Mouse (Mus musculus) neural tube, embryonic 11.5 days (tissue): ENCODE data around the gene Zc3h13. TPM values are rescaled to one million over a fixed set of nuclear protein-coding genes. Genes with fewer than 3 reads are reported as not detected.
A peak's percentile ranks its signal among the peaks of the same experiment; 100 is the strongest.

Experiments
- ATAC-seq: fragments of 200-750 bp; cut with Nextera tagmentation; 2 replicates; pipeline ENCODE4 v1.8.0; 2017; ENCODE audit warnings: moderate number of reproducible peaks, mild to moderate bottlenecking, moderate TSS enrichment, moderate library complexity; ENCODE audit not compliant: insufficient read depth, low FRiP score, low TSS enrichment
- DNase-seq: peaks from one replicate; pipeline ENCODE4 v3.0.0-alpha.2; 2015; ENCODE audit warnings: low spot score
- H3K27ac ChIP-seq: fragments of 300-500 bp; sonication (generic); 2 replicates; pipeline ENCODE4 v1.5.1; 2014; ENCODE audit warnings: low read depth, mild to moderate bottlenecking, low read length
- H3K27me3 ChIP-seq: fragments of 300-500 bp; sonication (generic); 2 replicates; pipeline ENCODE4 v1.6.1; 2014; ENCODE audit warnings: mild to moderate bottlenecking, low read length, mixed read lengths; ENCODE audit not compliant: control insufficient read depth, insufficient read depth
- H3K36me3 ChIP-seq: fragments of 300-500 bp; sonication (generic); 2 replicates; pipeline ENCODE4 v1.6.1; 2014; ENCODE audit warnings: mild to moderate bottlenecking, low read length, moderate library complexity, mixed read lengths; ENCODE audit not compliant: control insufficient read depth, insufficient read depth
- H3K4me1 ChIP-seq: fragments of 300-500 bp; sonication (generic); 2 replicates; pipeline ENCODE4 v1.6.1; 2014; ENCODE audit warnings: low read length, mixed read lengths; ENCODE audit not compliant: control insufficient read depth, insufficient read depth
- H3K4me2 ChIP-seq: fragments of 300-500 bp; sonication (generic); 2 replicates; pipeline ENCODE4 v1.6.1; 2014; ENCODE audit warnings: low read depth, mild to moderate bottlenecking, moderate library complexity
- H3K4me3 ChIP-seq: fragments of 300-500 bp; sonication (generic); 2 replicates; pipeline ENCODE4 v1.5.1; 2014; ENCODE audit warnings: low read depth, low read length
- H3K9ac ChIP-seq: fragments of 300-500 bp; sonication (generic); 2 replicates; pipeline ENCODE4 v1.6.1; 2014; ENCODE audit warnings: mild to moderate bottlenecking, low read length
- H3K9me3 ChIP-seq: fragments of 300-500 bp; sonication (generic); 2 replicates; pipeline ENCODE4 v1.6.1; 2016; ENCODE audit warnings: low read length; ENCODE audit not compliant: control insufficient read depth
- WGBS: fragments of 180-500 bp; shearing (Covaris S2); extraction: QIAGEN DNeasy Blood & Tissue Kit; methylation state at CpG from one replicate; pipeline ENCODE4 v1.1.7; 2014; 5-methylcytosine and 5-hydroxymethylcytosine counted together
- polyA plus RNA-seq: library from polyadenylated mRNA; unstranded; fragments of >200 nt; fragmentation: Nextera tagmentation; extraction: Ambion mirVana; gene quantifications from 2 replicates; pipeline ENCODE4 v1.2.1, GENCODE M21; 2014

The Zc3h13 gene
- polyA plus RNA-seq, 1 experiment from 2014 or later = 35.1 TPM

- H3K9ac ChIP-seq = no peak overlapping the region
- no peak overlapping the region for H3K27ac ChIP-seq
- no peaks in the 10 kb centered on the region for H3K27me3 ChIP-seq
- no peaks in the 10 kb centered on the region for H3K4me1 ChIP-seq
- H3K4me3 ChIP-seq = no peak overlapping the region
- ATAC-seq (no peak), DNase-seq (no peak)
- no peak overlapping the region for H3K4me2 ChIP-seq
- WGBS = 87% methylated on average over 5 of the region's 5 CpGs
- H3K36me3 ChIP-seq = no peaks in the 10 kb centered on the region; the same call in 1 of the 2 replicates
- H3K9me3 ChIP-seq = no peaks in the 10 kb centered on the region
Observed at GRCm38 (mm10) chr14:75346041-75346440, 61.9 kb downstream of the Zc3h13 start.

- 82% methylated on average over 4 of the region's 4 CpGs for WGBS
- Histone ChIP-seq H3K9ac (no peak overlapping the region), H3K9me3 (no peaks in the 10 kb centered on the region), H3K36me3 (no peaks in the 10 kb centered on the region), H3K27me3 (no peaks in the 10 kb centered on the region), H3K4me2 (no peak overlapping the region), H3K4me3 (no peak overlapping the region), H3K27ac (no peak overlapping the region), H3K4me1 (no peaks in the 10 kb centered on the region)
- no peak for ATAC-seq
- DNase-seq = no peak
Observed at GRCm38 (mm10) chr14:75351626-75352025, 67.5 kb downstream of the Zc3h13 start.

GRCm38 (mm10) chr14:75363316-75363715, 79.1 kb downstream of the Zc3h13 start:
- no peaks in the 10 kb centered on the region for H3K36me3 ChIP-seq
- no peaks in the 10 kb centered on the region for H3K9me3 ChIP-seq
- H3K4me1 ChIP-seq = peaks cover 4% of the 10 kb centered on the region; the same call in 1 of the 2 replicates
- no peak overlapping the region for H3K27ac ChIP-seq
- no peak overlapping the region for H3K9ac ChIP-seq
- H3K27me3 ChIP-seq = no peaks in the 10 kb centered on the region
- H3K4me2 ChIP-seq = no peak overlapping the region
- no peak for ATAC-seq
- 44% methylated on average over 6 of the region's 6 CpGs for WGBS
- DNase-seq = no peak
- no peak overlapping the region for H3K4me3 ChIP-seq

GRCm38 (mm10) chr14:75365301-75366035, 81.3 kb downstream of the Zc3h13 start:
- peaks cover 4% of the 10 kb centered on the region; the same call in 1 of the 2 replicates for H3K4me1 ChIP-seq
- H3K27ac ChIP-seq = no peak overlapping the region
- H3K9ac ChIP-seq = no peak overlapping the region
- WGBS = 87% methylated on average over 9 of the region's 9 CpGs
- no peaks in the 10 kb centered on the region for H3K36me3 ChIP-seq
- H3K4me2 ChIP-seq = no peak overlapping the region
- no peaks in the 10 kb centered on the region for H3K9me3 ChIP-seq
- H3K27me3 ChIP-seq = no peaks in the 10 kb centered on the region
- DNase-seq (no peak), ATAC-seq (no peak)
- no peak overlapping the region for H3K4me3 ChIP-seq

GRCm38 (mm10) chr14:75366741-75367140, 82.6 kb downstream of the Zc3h13 start:
- 28% methylated on average over 11 of the region's 11 CpGs for WGBS
- H3K27ac ChIP-seq = no peak overlapping the region
- H3K4me3 ChIP-seq = no peak overlapping the region
- H3K36me3 ChIP-seq = no peaks in the 10 kb centered on the region
- H3K9me3 ChIP-seq = no peaks in the 10 kb centered on the region
- H3K27me3 ChIP-seq = no peaks in the 10 kb centered on the region
- H3K4me1 ChIP-seq = peaks cover 4% of the 10 kb centered on the region; the same call in 1 of the 2 replicates
- ATAC-seq (no peak), DNase-seq (peak; percentile 58)
- H3K9ac ChIP-seq = no peak overlapping the region
- H3K4me2 ChIP-seq = no peak overlapping the region

GRCm38 (mm10) chr14:75367503-75367902, 83.3 kb downstream of the Zc3h13 start:
- no peak for ATAC-seq
- DNase-seq = no peak
- WGBS = 28% methylated on average over 3 of the region's 3 CpGs

GRCm38 (mm10) chr14:75369880-75370279, 85.7 kb downstream of the Zc3h13 start:
- Histone ChIP-seq H3K27me3 (no peaks in the 10 kb centered on the region), H3K4me1 (no peaks in the 10 kb centered on the region), H3K9me3 (no peaks in the 10 kb centered on the region), H3K9ac (no peak overlapping the region), H3K4me3 (no peak overlapping the region), H3K27ac (no peak overlapping the region), H3K4me2 (no peak overlapping the region), H3K36me3 (no peaks in the 10 kb centered on the region)
- WGBS = 72% methylated on average over 5 of the region's 5 CpGs
- DNase-seq (no peak), ATAC-seq (no peak)

More at GRCm38 (mm10) chr14:75367503-75367902, 83.3 kb downstream of the Zc3h13 start:
- H3K4me1 ChIP-seq = peaks cover 4% of the 10 kb centered on the region; the same call in 1 of the 2 replicates
- H3K27ac ChIP-seq = no peak overlapping the region
- no peaks in the 10 kb centered on the region for H3K36me3 ChIP-seq
- no peaks in the 10 kb centered on the region for H3K27me3 ChIP-seq
- H3K9me3 ChIP-seq = no peaks in the 10 kb centered on the region
- no peak overlapping the region for H3K4me3 ChIP-seq
- H3K4me2 ChIP-seq = no peak overlapping the region
- H3K9ac ChIP-seq = no peak overlapping the region

GRCm38 (mm10) chr14:75375006-75375598, 90.9 kb downstream of the Zc3h13 start:
- Histone ChIP-seq H3K27ac (no peak overlapping the region), H3K36me3 (no peaks in the 10 kb centered on the region), H3K4me1 (no peaks in the 10 kb centered on the region), H3K9me3 (no peaks in the 10 kb centered on the region), H3K9ac (no peak overlapping the region), H3K4me3 (no peak overlapping the region), H3K4me2 (no peak overlapping the region), H3K27me3 (no peaks in the 10 kb centered on the region)
- ATAC-seq = no peak
- no peak for DNase-seq
- WGBS = 75% methylated on average over 11 of the region's 11 CpGs

GRCm38 (mm10) chr14:75376256-75376655, 92.1 kb downstream of the Zc3h13 start:
- H3K4me2 ChIP-seq = no peak overlapping the region
- H3K9me3 ChIP-seq = no peaks in the 10 kb centered on the region
- H3K36me3 ChIP-seq = no peaks in the 10 kb centered on the region
- ATAC-seq (no peak), DNase-seq (no peak)
- H3K4me1 ChIP-seq = no peaks in the 10 kb centered on the region
- no peaks in the 10 kb centered on the region for H3K27me3 ChIP-seq
- no peak overlapping the region for H3K9ac ChIP-seq
- H3K4me3 ChIP-seq = no peak overlapping the region
- H3K27ac ChIP-seq = no peak overlapping the region
- 65% methylated on average over 2 of the region's 2 CpGs for WGBS
